Mouse (Mus musculus) lung, postnatal 10 days (tissue): ENCODE measurements at regions not wholly inside any gene's neighbourhood (a gene's known extent, or its start where the extent isn't known, plus 50 kb on each side); places are given as distances from the start of the nearest gene placed in this dataset.

Experiments used
- DNase-seq: peaks from one replicate; pipeline ENCODE4 v3.0.0; 2021

GRCm38 (mm10) chr14:33797551-33798303 is 125.7 kb upstream of the Gdf10 start:
- no peak for DNase-seq

- DNase-seq, result no peak
Observed at GRCm38 (mm10) chr14:33804321-33804720, 119.1 kb upstream of the Gdf10 start.

GRCm38 (mm10) chr14:33804721-33805120 is 118.7 kb upstream of the Gdf10 start:
- no peak for DNase-seq

GRCm38 (mm10) chr14:33807196-33807595 is 116.2 kb upstream of the Gdf10 start:
- no peak for DNase-seq

- DNase-seq, result peak; percentile 73
Observed at GRCm38 (mm10) chr14:33808593-33809265, 114.7 kb upstream of the Gdf10 start.

GRCm38 (mm10) chr14:33810584-33810983 is 112.8 kb upstream of the Gdf10 start:
- no peak for DNase-seq

GRCm38 (mm10) chr14:33811241-33811640 is 112.1 kb upstream of the Gdf10 start:
- no peak for DNase-seq

- DNase-seq, result no peak
Observed at GRCm38 (mm10) chr14:33812266-33812665, 111.1 kb upstream of the Gdf10 start.

GRCm38 (mm10) chr14:33812772-33813171 is 110.6 kb upstream of the Gdf10 start:
- DNase-seq, result no peak

GRCm38 (mm10) chr14:33813274-33813673 is 110.1 kb upstream of the Gdf10 start:
- no peak for DNase-seq

GRCm38 (mm10) chr14:33814107-33814506 is 109.3 kb upstream of the Gdf10 start:
- no peak for DNase-seq

GRCm38 (mm10) chr14:33814599-33814998 is 108.8 kb upstream of the Gdf10 start:
- DNase-seq, result no peak

GRCm38 (mm10) chr14:33820541-33821260 is 102.7 kb upstream of the Gdf10 start:
- DNase-seq, result no peak

- peak; percentile 22 for DNase-seq
Observed at GRCm38 (mm10) chr14:33821436-33821835, 102.0 kb upstream of the Gdf10 start.

GRCm38 (mm10) chr14:33824421-33824874 is 98.9 kb upstream of the Gdf10 start:
- DNase-seq, result peak; percentile 11

- DNase-seq, result no peak
Observed at GRCm38 (mm10) chr14:33826003-33826644, 97.3 kb upstream of the Gdf10 start.

GRCm38 (mm10) chr14:33832650-33833319 is 90.6 kb upstream of the Gdf10 start:
- DNase-seq, result peak; percentile 40

- DNase-seq, result peak; percentile 61
Observed at GRCm38 (mm10) chr14:33836341-33836740, 87.0 kb upstream of the Gdf10 start.

GRCm38 (mm10) chr14:33841821-33842220 is 81.6 kb upstream of the Gdf10 start:
- DNase-seq, result no peak

GRCm38 (mm10) chr14:33853499-33853898 is 69.9 kb upstream of the Gdf10 start:
- DNase-seq, result no peak

GRCm38 (mm10) chr14:33854181-33854580 is 69.2 kb upstream of the Gdf10 start:
- peak; percentile 34 for DNase-seq

- no peak for DNase-seq
Observed at GRCm38 (mm10) chr14:33856992-33857391, 66.4 kb upstream of the Gdf10 start.

- DNase-seq, result no peak
Observed at GRCm38 (mm10) chr14:33864796-33865195, 58.6 kb upstream of the Gdf10 start.
